Mouse (Mus musculus): ENCODE results near the gene Gpr183. TPM values are rescaled to one million over a fixed set of nuclear protein-coding genes. Genes with fewer than 3 reads are reported as not detected.

Gpr183 gene
- polyA plus RNA-seq, 1 experiment, result 0.02 TPM

GRCm38 (mm10) chr14:121960997-121961396, 4.0 kb downstream of the Gpr183 start:
- Histone ChIP-seq H3K36me3 (ENCODE audit: control insufficient read depth) (no peaks in the 10 kb centered on the region), H3K27me3 (ENCODE audit: control insufficient read depth) (no peaks in the 10 kb centered on the region), H3K4me3 (replicated peaks) (no peak overlapping the region), H3K4me1 (ENCODE audit: control insufficient read depth) (peaks cover 14% of the 10 kb centered on the region), H3K9me3 (ENCODE audit: control insufficient read depth, low read length) (no peaks in the 10 kb centered on the region)
- TF ChIP-seq GATA1 (IDR thresholded peaks at IDR 0.05; ENCODE audit: low read length) (no peak), TAL1 (IDR thresholded peaks at IDR 0.05; ENCODE audit: low read length) (no peak)

GRCm38 (mm10) chr14:121960531-121960930, 4.5 kb downstream of the Gpr183 start:
- Histone ChIP-seq H3K27me3 (ENCODE audit: control insufficient read depth) (no peaks in the 10 kb centered on the region), H3K36me3 (ENCODE audit: control insufficient read depth) (no peaks in the 10 kb centered on the region), H3K9me3 (ENCODE audit: control insufficient read depth, low read length) (no peaks in the 10 kb centered on the region), H3K4me3 (replicated peaks) (no peak overlapping the region), H3K4me1 (ENCODE audit: control insufficient read depth) (peaks cover 14% of the 10 kb centered on the region)
- TF ChIP-seq GATA1 (IDR thresholded peaks at IDR 0.05; ENCODE audit: low read length), result no peak
- no peak for TF ChIP-seq TAL1 (IDR thresholded peaks at IDR 0.05; ENCODE audit: low read length)

- no peaks in the 10 kb centered on the region for H3K27me3 ChIP-seq (ENCODE audit: control insufficient read depth)
- peaks cover 14% of the 10 kb centered on the region for H3K4me1 ChIP-seq (ENCODE audit: control insufficient read depth)
- H3K9me3 ChIP-seq (ENCODE audit: control insufficient read depth, low read length), result no peaks in the 10 kb centered on the region
- no peak overlapping the region for H3K4me3 ChIP-seq (replicated peaks)
- TF ChIP-seq TAL1 (IDR thresholded peaks at IDR 0.05; ENCODE audit: low read length) (no peak), GATA1 (IDR thresholded peaks at IDR 0.05; ENCODE audit: low read length) (no peak)
- no peaks in the 10 kb centered on the region for H3K36me3 ChIP-seq (ENCODE audit: control insufficient read depth)
Observed at GRCm38 (mm10) chr14:121960031-121960430, 5.0 kb downstream of the Gpr183 start.

- TF ChIP-seq TAL1 (IDR thresholded peaks at IDR 0.05; ENCODE audit: low read length) (no peak), GATA1 (IDR thresholded peaks at IDR 0.05; ENCODE audit: low read length) (no peak)
- Histone ChIP-seq H3K27me3 (ENCODE audit: control insufficient read depth) (no peaks in the 10 kb centered on the region), H3K4me3 (replicated peaks) (no peak overlapping the region), H3K9me3 (ENCODE audit: control insufficient read depth, low read length) (no peaks in the 10 kb centered on the region), H3K4me1 (ENCODE audit: control insufficient read depth) (peaks cover 14% of the 10 kb centered on the region), H3K36me3 (ENCODE audit: control insufficient read depth) (peaks cover 1% of the 10 kb centered on the region)
Observed at GRCm38 (mm10) chr14:121959538-121959980, 5.4 kb downstream of the Gpr183 start.

GRCm38 (mm10) chr14:121958751-121959537, 6.1 kb downstream of the Gpr183 start:
- TF ChIP-seq GATA1 (IDR thresholded peaks at IDR 0.05; ENCODE audit: low read length) (no peak), TAL1 (IDR thresholded peaks at IDR 0.05; ENCODE audit: low read length) (no peak)
- peaks cover 6% of the 10 kb centered on the region for H3K36me3 ChIP-seq (ENCODE audit: control insufficient read depth)
- H3K4me3 ChIP-seq (replicated peaks), result no peak overlapping the region
- peaks cover 14% of the 10 kb centered on the region for H3K4me1 ChIP-seq (ENCODE audit: control insufficient read depth)
- no peaks in the 10 kb centered on the region for H3K27me3 ChIP-seq (ENCODE audit: control insufficient read depth)
- no peaks in the 10 kb centered on the region for H3K9me3 ChIP-seq (ENCODE audit: control insufficient read depth, low read length)

- Histone ChIP-seq H3K4me1 (ENCODE audit: control insufficient read depth) (peaks cover 10% of the 10 kb centered on the region), H3K4me3 (replicated peaks) (no peak overlapping the region), H3K9me3 (ENCODE audit: control insufficient read depth, low read length) (no peaks in the 10 kb centered on the region), H3K27me3 (ENCODE audit: control insufficient read depth) (no peaks in the 10 kb centered on the region), H3K36me3 (ENCODE audit: control insufficient read depth) (peaks cover 6% of the 10 kb centered on the region)
- no peak for TF ChIP-seq TAL1 (IDR thresholded peaks at IDR 0.05; ENCODE audit: low read length)
- no peak for TF ChIP-seq GATA1 (IDR thresholded peaks at IDR 0.05; ENCODE audit: low read length)
Observed at GRCm38 (mm10) chr14:121958041-121958750, 6.8 kb downstream of the Gpr183 start.

- Histone ChIP-seq H3K9me3 (ENCODE audit: control insufficient read depth, low read length) (no peaks in the 10 kb centered on the region), H3K4me1 (ENCODE audit: control insufficient read depth) (peaks cover 10% of the 10 kb centered on the region), H3K27me3 (ENCODE audit: control insufficient read depth) (no peaks in the 10 kb centered on the region), H3K4me3 (replicated peaks) (no peak overlapping the region), H3K36me3 (ENCODE audit: control insufficient read depth) (peaks cover 6% of the 10 kb centered on the region)
- TF ChIP-seq TAL1 (IDR thresholded peaks at IDR 0.05; ENCODE audit: low read length) (no peak), GATA1 (IDR thresholded peaks at IDR 0.05; ENCODE audit: low read length) (no peak)
Observed at GRCm38 (mm10) chr14:121957176-121957871, 7.7 kb downstream of the Gpr183 start.

GRCm38 (mm10) chr14:121956291-121956690, 8.7 kb downstream of the Gpr183 start:
- no peak for TF ChIP-seq GATA1 (IDR thresholded peaks at IDR 0.05; ENCODE audit: low read length)
- no peak for TF ChIP-seq TAL1 (IDR thresholded peaks at IDR 0.05; ENCODE audit: low read length)
- Histone ChIP-seq H3K4me1 (ENCODE audit: control insufficient read depth) (peaks cover 16% of the 10 kb centered on the region), H3K27me3 (ENCODE audit: control insufficient read depth) (no peaks in the 10 kb centered on the region), H3K36me3 (ENCODE audit: control insufficient read depth) (peaks cover 6% of the 10 kb centered on the region), H3K4me3 (replicated peaks) (no peak overlapping the region), H3K9me3 (ENCODE audit: control insufficient read depth, low read length) (no peaks in the 10 kb centered on the region)

All from erythroblast, embryonic 14.5 days (primary cell).